Mouse (Mus musculus) neural tube, embryonic 10.5 days (tissue): ENCODE measurements at regions not wholly inside any gene's neighbourhood (a gene's known extent, or its start where the extent isn't known, plus 50 kb on each side); places are given as distances from the start of the nearest gene placed in this dataset.
"Not testable (repeated sequence)": the region's sequence is repeated elsewhere in the genome, so short reads cannot be mapped to it uniquely, and the experiment has no call there.

ENCODE experiments used
- DNase-seq: peaks from one replicate; pipeline ENCODE4 v3.0.0-alpha.2; 2017; ENCODE audit warnings: low spot score; ENCODE audit errors: extremely low spot score

- DNase-seq = not testable (repeated sequence)
Observed at GRCm38 (mm10) chrX:75734628-75735302, 140.2 kb downstream of the Pls3 start.

GRCm38 (mm10) chrX:75733651-75734050 lies 141.3 kb downstream of the Pls3 start:
- peak; percentile 15 for DNase-seq

DNA sequence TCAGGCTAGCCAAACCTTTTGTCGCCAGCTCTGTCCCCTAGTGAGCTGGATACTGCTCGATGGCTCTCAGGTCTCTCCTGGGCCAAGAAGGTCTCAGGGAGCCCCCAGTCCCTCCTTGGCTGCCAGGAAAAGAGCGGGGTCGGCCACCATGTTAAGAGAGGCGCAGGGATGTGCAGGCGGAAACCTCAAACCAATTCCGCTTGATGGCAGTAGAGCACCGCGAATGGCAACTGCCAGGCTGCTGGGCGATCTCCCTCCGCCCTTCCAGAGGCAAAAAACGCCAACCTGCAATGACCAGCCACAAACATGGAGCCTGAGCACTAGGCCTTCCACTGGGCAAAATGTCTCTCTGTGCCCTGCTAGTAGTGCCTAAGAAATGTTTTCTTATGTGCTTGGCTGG lies 145.2 kb downstream of the Pls3 start:
- not testable (repeated sequence) for DNase-seq

GRCm38 (mm10) chrX:75728507-75728906 lies 146.5 kb downstream of the Pls3 start:
- no peak for DNase-seq

DNA sequence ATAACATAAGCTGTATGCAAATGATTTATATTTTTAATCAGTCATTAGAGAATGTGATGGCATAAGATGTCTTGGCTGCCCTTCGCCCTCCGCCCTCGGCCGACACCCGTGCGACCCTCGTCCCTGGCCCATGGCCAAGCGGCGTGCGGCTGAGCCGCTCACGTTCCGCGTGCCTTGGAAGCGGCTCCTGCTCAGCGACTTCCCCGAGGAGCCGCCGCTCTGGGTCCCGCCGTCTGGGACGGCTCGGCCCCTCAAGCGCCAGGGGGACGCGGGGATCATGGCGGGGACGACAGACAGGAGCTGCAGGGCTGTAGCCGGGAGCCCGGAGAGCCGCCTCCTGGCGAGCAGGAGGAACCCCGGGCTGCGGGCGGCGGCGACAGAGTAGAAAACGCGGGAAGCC lies 145.5 kb upstream of the Rab39b start:
- DNase-seq = not testable (repeated sequence)

DNA sequence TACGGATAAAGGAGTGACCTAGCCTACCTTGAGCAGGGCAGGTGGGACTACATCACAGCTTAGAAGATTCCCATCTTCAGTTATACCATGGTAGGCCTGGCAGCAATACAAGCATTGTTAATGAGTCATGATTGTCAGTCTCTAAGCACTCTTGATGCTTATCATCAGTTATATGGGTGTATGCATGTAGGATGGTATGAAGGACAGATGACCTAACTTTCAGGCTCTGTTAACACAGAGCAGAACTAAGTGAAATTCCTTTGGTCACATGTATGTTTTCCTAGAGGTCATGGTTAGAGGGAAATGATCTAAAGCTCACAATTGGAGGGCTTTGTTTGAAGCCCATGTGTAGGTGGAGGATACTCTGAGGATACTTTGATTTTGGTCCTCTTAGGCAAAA lies 121.9 kb upstream of the Rab39b start:
- no peak for DNase-seq

DNA sequence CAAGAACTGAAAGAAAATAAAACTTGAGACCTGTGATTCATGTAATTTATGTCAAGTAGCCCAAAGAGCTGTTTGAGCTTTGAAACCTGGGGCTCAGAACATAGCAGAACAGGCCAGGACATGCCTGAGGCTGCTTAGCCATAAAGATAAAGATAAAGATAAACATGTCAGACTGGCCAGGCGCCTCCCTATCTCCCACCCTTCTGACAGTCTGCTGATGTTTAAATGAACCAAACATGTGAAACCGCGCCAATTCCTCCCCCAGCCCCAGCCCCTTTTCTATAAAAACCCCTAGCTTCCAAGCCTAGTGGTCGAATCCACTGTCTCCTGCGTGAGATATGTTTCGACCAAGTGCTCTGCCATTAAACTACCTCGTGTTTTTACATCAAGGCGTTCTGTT lies 97.2 kb upstream of the Rab39b start:
- not testable (repeated sequence) for DNase-seq

- DNase-seq = peak; percentile 90
Observed at GRCm38 (mm10) chrX:75673920-75674665, 96.1 kb upstream of the Rab39b start.

GRCm38 (mm10) chrX:75673586-75673919 lies 95.5 kb upstream of the Rab39b start:
- no peak for DNase-seq

GRCm38 (mm10) chrX:75672976-75673375 lies 94.9 kb upstream of the Rab39b start:
- peak; percentile 12 for DNase-seq

- no peak for DNase-seq
Observed at GRCm38 (mm10) chrX:75667636-75668035, 89.6 kb upstream of the Rab39b start.

DNA sequence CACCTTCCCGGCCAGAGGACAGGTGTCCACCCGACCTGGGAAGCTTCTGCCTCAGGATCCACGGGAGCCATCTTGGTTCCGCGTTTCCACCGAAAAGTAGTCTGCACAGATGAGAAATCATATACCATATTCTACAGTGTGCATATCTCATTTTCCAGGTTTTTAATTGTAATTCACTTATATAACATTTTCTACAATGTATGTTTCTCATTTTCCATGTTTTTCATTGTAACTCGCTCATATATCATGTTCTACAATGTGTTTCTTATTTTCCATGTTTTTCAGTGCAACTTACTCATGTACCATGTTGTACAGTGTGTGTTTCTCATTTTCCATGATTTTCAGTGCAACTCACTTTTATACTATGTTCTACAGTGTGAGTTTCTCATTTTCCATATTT lies 65.4 kb upstream of the Rab39b start:
- no peak for DNase-seq
